Mouse (Mus musculus) urinary bladder, adult 18-20 months (tissue): ENCODE data around the gene Atp1a2.

Source experiments
- DNase-seq, 2 experiments: peaks; one replicate each; pipeline ENCODE4 v3.0.0; 2022; ENCODE audit warnings: low spot score in 2 of 2, mixed read lengths in 2 of 2

Atp1a2 gene

DNA sequence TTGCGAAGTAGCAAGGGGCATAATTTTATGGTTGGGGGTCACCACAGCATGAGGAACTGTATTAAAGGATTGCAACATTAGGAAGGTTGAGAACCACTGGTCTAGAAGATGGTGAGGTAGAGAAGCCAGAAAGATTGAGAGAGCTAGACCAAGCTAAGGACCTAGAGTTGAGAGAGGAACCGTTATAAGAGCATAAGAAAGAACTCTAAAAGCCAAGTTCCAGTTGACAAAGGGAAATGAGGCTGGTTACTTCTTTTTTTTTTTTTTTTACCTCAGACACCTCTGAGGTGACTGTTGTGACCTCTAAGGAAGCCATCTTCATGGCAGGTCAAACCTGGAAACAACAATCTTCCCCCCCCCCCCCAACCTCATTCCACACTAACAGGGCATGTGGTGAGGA, 7.3 kb upstream of the Atp1a2 start:
- no peak for DNase-seq

DNA sequence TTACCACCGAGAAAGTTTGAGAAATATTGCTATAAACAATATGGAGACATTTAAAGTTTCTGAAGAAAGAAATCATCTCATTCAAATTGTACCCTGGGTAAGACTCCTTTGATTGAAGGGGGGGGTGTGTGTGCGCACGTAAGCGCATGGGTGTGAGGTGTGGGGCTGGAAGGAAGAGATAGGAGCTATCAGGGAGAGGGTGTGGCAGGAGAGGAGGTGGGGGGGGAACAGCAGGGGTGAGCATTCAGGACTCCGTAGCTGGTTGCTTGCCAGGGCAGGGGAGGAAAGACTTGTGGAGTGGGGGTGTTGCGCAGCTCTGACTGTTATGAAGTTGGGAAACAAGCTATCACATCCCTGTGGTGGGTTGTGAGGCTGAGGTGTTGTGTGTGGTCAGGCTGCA, 6.6 kb upstream of the Atp1a2 start:
- no peak for DNase-seq

DNA sequence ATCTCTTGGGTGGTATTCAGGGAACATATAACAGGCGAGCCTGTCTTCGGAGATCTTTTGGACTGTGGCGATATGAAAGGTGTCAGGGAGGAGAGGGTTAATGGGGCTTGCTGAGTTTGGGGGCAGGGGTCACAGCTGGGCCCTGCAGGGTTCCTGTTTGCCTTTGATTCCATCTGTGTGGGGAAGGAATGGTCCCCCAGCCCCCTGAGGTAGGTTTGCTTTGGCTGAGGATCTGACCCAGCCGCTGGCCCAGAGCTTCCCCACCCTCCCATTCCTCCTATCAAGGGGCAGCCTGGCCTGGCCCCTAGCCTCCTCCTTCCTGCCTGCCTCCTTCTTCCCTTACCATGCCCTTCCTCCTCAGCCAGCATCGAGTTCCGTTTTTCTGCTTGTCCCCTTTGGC, 5.0 kb upstream of the Atp1a2 start:
- DNase-seq: no peak

DNA sequence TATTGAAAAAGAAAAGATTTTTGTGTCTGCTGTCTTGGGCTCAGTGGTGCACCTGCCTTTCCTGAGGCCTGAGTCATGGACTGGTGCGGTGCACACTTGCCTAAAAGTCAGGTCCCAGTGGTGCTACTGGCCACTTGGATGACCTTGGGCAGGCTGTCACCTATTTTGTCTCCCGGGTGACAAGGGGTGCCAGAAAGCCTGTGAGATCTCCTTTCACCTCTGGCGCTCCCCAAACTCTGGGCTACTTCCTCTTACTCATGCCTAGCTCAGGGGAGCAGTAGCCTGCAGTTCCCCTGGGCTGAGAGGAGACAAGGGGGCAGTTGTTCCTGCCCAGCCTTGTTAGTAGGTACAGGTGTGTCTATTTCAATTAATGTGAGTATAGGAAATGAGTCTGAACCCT, 4.4 kb upstream of the Atp1a2 start:
- DNase-seq: no peak

- no peak for DNase-seq
These were observed 3.3 kb upstream of the Atp1a2 start for GRCm38 (mm10) chr1:172301180-172301579.

DNA sequence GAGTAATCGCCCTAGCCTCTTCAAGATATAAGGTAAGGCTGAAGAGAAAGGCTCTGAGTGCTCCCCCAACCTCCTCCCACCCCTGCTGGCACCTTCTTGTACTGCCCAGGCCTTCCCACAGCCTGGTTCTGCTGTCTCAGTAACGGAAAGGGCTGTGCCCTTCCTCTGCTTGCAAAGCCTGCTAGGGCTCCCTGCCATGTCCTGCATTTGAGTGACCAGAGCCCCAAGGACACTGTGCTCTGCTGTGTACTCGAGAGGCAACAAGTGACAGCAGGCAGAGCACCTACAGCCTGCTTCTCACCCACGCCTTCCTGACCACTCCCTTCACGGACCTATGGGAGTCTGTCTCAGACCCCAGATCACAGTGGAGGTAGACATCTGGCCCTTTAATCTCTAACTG, 2.4 kb upstream of the Atp1a2 start:
- DNase-seq: no peak

DNA sequence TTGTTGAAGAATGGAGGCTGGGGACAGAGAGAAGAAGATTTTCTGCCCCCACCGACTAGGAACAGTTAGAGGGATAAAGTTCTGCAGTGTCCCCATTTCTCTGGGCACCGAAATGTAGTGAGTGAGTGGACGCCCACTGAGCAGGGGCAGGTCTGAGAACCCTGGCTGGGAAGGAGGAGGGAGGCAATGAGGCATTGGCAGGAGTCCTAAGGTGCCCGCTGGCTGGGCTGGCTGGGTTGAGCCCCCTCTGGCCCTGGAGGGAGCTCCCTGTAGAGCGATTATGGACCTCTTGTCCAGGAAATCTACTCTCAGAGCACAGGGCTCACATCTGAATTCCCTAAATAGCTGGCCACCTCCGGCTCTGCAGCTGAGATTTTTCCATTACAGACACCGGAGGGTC, 1.7 kb upstream of the Atp1a2 start:
- no peak for DNase-seq

DNA sequence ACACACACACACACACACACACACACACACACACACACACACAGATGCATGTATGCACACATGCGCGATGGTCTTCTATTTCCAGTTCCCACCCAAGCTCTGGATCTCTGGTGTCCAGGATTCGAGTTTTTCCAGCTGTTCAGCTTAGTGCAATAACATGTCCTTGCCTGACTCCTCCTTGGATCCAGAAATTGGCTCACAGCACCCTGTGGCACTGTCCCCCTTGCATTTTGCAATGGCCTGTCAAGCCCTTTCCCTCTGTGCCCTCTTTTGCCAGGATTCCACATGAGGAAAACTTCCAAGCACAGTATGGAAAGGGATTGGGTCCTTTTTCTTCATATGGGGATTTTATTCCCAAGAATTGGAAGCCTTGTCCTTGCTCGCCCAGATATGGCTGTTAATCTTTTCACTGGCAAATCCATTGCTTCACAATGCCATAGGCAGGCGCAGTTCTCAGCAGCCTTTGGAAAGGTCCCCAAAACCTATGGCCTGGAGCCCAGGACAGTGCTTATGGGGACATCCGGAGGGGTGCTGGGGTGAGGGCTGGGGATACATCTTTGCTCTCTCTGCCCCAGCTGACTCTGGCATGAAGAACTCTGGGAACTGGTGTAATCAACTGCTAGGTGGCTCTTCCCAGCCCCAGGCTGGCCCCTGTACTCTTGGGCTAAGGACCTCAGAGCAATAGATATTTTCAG, 901 bp downstream of the Atp1a2 start:
- DNase-seq: peak in 1 of 2 experiments; percentile 48

DNA sequence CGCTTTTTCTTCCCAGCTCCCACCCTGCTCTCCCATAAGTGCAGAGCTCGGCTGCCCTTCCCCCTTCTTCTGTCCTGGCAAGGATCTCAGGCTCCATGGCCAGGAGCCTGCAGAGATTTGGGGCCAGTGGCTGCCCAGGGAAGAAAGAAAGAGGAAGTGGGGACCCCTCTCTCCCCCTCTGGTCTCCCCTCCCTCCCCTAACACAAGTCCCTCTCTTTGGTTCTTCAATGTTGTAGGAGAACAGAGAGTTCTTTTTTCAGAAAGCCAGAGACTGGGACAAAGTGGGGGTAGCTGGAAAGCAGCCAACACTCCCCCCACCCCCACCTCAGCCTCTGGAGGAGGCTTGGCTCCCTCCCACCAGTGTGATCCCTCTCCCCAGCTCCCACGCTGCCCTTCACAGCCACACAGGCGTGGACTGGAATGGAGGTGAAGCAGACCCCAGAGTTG, 2.1 kb downstream of the Atp1a2 start:
- no peak for DNase-seq

DNA sequence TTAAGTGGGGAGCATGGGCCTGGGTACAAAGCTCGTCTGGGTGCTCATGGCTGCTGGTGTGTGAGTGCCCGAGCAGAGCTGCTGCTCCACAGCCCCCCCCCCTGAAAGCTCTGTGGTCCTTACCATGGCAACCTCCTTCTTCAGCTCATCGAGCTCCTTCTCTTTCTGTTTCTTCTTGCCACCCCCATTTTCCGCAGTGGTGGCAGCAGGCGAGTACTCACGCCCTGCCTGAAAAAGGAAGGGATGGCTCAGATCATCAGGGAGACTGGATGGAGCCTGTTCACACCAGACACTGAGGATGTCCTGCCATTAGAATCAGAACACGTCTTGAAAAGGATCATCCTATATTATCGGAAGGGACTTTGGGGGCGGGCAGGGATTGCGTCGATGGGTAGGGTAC, 4.4 kb downstream of the Atp1a2 start:
- DNase-seq: no peak

- DNase-seq: no peak
These were observed 5.0 kb downstream of the Atp1a2 start for GRCm38 (mm10) chr1:172292880-172293279.

DNA sequence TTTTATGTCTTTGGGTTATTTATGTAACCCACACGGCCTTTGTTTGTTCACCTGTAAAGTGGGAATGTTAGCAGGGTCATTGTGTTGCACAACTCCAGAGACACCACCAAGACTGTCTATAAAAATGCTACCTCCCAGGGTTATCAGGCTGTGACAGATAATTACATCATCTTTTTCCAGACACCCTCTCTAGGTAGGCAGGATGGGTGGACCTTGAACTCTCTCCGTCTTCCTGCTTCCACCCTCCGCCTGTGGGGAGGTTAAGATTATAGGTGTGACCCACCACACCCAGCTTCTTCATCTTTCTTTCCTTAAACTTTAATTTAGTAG, 8.3 kb downstream of the Atp1a2 start:
- DNase-seq: no peak

DNA sequence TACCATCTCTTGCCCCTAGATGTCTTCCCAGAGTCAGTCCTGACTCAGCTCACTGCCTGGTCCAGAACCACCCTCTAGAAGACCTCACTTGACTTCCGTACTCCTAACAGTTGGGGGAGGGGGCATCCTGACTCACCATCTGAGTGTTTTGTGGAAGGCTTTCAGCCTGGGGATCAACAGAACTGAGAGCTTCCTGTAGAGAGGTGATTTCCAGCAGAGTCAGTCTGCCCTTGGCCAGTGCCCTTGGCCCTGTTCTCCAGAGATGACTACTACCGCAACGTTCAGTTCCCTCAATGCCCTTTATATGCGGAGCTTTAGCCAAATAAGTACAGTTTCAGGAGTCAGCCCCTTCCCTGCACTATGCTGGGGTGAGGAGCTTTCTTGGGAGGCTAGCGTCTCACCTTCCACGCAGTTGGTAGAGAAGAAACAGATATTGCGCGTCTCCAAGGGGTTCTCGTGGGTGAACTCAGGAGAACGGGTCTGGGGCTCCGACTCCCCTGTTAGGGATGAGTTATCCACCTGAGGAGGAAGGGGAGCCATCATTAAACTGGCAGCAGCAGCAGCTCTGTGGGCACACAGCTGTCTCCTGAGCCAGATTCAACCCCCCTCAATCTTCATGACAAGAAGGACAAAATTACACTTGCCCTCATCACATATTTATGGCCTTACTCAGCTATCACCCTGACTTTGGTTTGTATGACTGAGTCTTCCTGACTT, 8.8 kb downstream of the Atp1a2 start:
- DNase-seq: no peak

DNA sequence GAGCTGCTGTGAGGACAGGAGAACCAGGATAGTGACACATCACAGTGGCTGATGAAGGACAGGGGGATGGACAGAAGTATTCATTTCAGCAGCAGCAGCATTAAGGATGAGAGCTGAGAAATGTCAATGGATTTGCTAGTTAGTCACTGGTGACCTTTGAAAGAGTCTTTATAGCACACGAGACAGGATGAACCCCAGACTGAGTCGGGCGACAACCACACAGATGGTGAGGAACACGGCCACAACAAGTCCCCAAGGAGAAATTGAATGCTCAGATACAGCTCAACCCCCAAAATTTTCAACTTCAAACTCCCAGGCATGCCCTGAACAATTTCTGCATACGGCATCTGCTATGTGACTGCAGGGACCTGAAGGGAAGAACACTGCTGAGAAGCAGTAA, 11.1 kb downstream of the Atp1a2 start:
- DNase-seq: no peak

DNA sequence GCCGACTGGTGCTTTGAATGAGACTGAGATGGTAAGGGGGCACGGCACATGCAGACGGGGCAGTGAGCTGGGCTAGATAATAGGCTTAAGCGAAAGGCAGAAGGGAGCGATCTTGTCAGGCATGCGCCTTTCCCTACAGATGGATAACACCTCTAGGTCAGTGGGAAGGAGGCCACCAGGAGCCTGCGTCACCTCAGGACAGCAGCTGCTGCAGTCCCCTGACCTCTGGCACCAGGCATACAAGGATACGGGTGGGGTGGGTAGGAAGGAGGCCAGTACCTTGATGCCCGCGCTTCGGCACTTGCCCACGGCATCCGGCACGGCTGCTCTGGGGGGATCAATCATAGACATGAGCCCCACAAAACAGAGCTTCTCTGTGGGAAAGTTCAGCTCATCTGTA, 13.6 kb downstream of the Atp1a2 start:
- no peak for DNase-seq

DNA sequence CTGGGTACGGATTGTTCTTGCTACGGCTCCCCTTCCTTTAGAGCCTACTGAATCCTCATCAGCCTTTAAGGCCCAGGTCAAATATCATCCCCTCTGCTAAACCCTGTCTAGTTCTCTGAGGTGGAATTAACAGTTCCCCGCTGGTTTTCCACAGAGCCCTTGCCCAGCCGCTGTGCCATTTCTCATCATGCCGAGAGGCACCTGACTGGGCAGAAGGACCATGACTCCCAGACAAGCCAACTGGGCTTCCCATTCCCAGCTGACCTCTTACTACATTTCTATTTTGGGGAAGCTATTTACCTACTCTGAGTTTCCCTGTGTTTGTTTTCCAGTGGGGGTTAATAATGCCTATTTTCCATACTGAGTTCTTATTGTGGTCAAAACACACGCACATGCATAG, 14.8 kb downstream of the Atp1a2 start:
- DNase-seq: no peak

- DNase-seq: peak in 1 of 2 experiments; percentile 49
These were observed 16.2 kb downstream of the Atp1a2 start for GRCm38 (mm10) chr1:172281522-172282254.

- DNase-seq: no peak
These were observed 17.9 kb downstream of the Atp1a2 start for GRCm38 (mm10) chr1:172279768-172280509.

- DNase-seq: no peak
These were observed 19.5 kb downstream of the Atp1a2 start for GRCm38 (mm10) chr1:172278328-172278727.

DNA sequence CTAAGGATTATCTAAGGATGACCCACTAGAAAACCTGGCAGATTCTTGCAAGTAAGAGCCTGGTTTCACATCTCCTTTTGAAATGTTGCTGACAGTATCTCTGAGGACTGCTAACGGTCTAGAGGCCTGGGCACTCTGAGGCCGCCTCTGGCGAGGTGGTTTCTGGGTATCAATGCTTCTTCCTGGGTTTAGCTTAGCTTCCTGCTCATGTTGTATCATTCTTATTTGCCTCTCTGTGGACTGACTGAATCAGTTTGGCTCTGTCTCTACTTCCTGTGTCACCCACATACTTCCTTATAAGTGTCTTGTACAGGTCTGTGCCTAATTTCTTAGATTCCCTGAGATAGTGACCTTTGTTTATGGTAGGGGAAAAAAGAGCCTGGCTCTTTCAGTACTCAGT, 20.7 kb downstream of the Atp1a2 start:
- no peak for DNase-seq

DNA sequence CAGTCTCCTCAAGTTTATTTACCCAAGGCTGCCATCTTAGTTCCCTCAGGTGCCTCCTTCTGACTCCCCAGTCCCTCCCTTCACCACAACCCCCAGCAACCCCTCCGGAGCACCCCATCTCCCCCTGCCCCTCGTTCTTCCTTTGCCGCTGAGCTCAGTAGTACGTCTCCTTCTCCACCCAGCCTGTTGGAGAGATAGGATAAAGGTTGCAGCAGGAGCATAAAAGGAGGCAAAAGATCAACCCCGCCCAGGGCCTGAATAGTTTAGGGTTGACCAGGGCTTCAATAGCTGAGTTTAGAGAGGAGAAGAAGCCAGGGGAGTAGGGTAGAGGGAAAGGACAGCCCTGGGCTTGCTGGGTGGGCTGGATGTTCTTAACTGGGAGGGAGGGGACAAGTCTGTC, 23.3 kb downstream of the Atp1a2 start:
- no peak for DNase-seq

- no peak for DNase-seq
These were observed 23.7 kb downstream of the Atp1a2 start for GRCm38 (mm10) chr1:172274116-172274515.
